ENCODE assay signal across 16 mouse cellular contexts in genomic region chr8:119948340-119948739, GRCm38 (mm10). TPM values are rescaled to one million over a fixed set of nuclear protein-coding genes. Genes with fewer than 3 reads are reported as not detected.
DNase-seq lines count a peak whose midpoint lies in the region; ATAC-seq and TF ChIP-seq lines count a peak whose summit lies in the region.
"Had no signal": no experiment of that assay in that cellular context is flagged by ENCODE, and none has a peak within 500 bp of the region (broad histone marks: within the 10 kb centered on the region; RNA-seq: fewer than 3 reads in every experiment).

No protein-coding gene starts in this region.

- H3K27me3 ChIP-seq in stomach, postnatal 0 days (ENCODE audit: control insufficient read depth, insufficient read depth, low read length), result no peaks in the 10 kb centered on the region
- H3K27me3 ChIP-seq: limb, embryonic 12.5 days; liver, embryonic 15.5 days had no signal

- H3K9me3 ChIP-seq in stomach, postnatal 0 days (ENCODE audit: control insufficient read depth, low read length), result no peaks in the 10 kb centered on the region
- H3K9me3 ChIP-seq: embryonic facial prominence, embryonic 10.5 days; limb, embryonic 12.5 days; liver, embryonic 15.5 days had no signal

- peak in 1 of 2 experiments; percentile 31 for DNase-seq in layer of hippocampus, adult 2 months (ENCODE audit: low spot score in 2 of 2)
- DNase-seq in layer of hippocampus, postnatal 10 days (ENCODE audit: low spot score in 2 of 2), result no peak
- DNase-seq in urinary bladder, postnatal 14 days (ENCODE audit: low spot score), result peak; percentile 35
- DNase-seq in urinary bladder, postnatal 10 days (ENCODE audit: low spot score), result no peak
- peak; percentile 68 to 74 for DNase-seq in adrenal gland, postnatal 36 days
- DNase-seq in stomach, postnatal 0 days (ENCODE audit: low spot score), result no peak
- DNase-seq in cerebellum, adult 11 months, result no peak
- no peak for DNase-seq in layer of hippocampus, postnatal 14 days (ENCODE audit: low spot score in 2 of 2)
- DNase-seq: cerebellum, adult 9-10 months; heart, postnatal 14 days; lung, postnatal 4 days; thymus, postnatal 25 days had no signal

- no peak overlapping the region for H3K4me3 ChIP-seq in layer of hippocampus, adult 2 months
- H3K4me3 ChIP-seq in stomach, postnatal 0 days (ENCODE audit: low read depth, low read length), result no peak overlapping the region
- H3K4me3 ChIP-seq: embryonic facial prominence, embryonic 10.5 days; limb, embryonic 12.5 days; liver, embryonic 15.5 days had no signal

- TF ChIP-seq EP300 in stomach, postnatal 0 days (optimal IDR thresholded peaks at IDR 0.05), result no peak

- no peak for ATAC-seq in stomach, postnatal 0 days (ENCODE audit: low FRiP score, low TSS enrichment)
- ATAC-seq: hindbrain, embryonic 16.5 days had no signal

- peak; percentile 43 for TF ChIP-seq CTCF in layer of hippocampus, adult 2 months (conservative IDR thresholded peaks at IDR 0.05)
- TF ChIP-seq CTCF in stomach, postnatal 0 days (IDR thresholded peaks at IDR 0.05; ENCODE audit: low read depth), result peak; percentile 44

- peaks cover 22% of the 10 kb centered on the region for H3K36me3 ChIP-seq in stomach, postnatal 0 days (ENCODE audit: control insufficient read depth, insufficient read depth, low read length)

- H3K4me2 ChIP-seq in stomach, postnatal 0 days (replicated peaks; ENCODE audit: low read depth), result no peak overlapping the region
- H3K4me2 ChIP-seq: limb, embryonic 12.5 days; liver, embryonic 15.5 days had no signal

- H3K27ac ChIP-seq in layer of hippocampus, adult 2 months, result no peak overlapping the region
- no peak overlapping the region for H3K27ac ChIP-seq in stomach, postnatal 0 days (replicated peaks)
- H3K27ac ChIP-seq: embryonic facial prominence, embryonic 10.5 days; liver, embryonic 15.5 days had no signal

- H3K4me1 ChIP-seq in stomach, postnatal 0 days (replicated peaks; ENCODE audit: control insufficient read depth, insufficient read depth), result no peaks in the 10 kb centered on the region
- H3K4me1 ChIP-seq: embryonic facial prominence, embryonic 10.5 days; liver, embryonic 15.5 days had no signal

- WGBS in stomach, postnatal 0 days, result 66% methylated on average over 15 of the region's 15 CpGs

- H3K9ac ChIP-seq in stomach, postnatal 0 days (ENCODE audit: low read length), result no peak overlapping the region
- H3K9ac ChIP-seq: limb, embryonic 12.5 days; liver, embryonic 15.5 days had no signal

RNA-seq across cellular contexts. Expression of gene Gm20388, which starts 37.7 kb away (rescaled TPM):
- 1 to 10 TPM; 2.2 to 7.6 TPM for total RNA-seq in layer of hippocampus, adult 2 months (2021)
- not detected for total RNA-seq in layer of hippocampus, postnatal 10 days (2021)
- 1 to 10 TPM; 2.4 to 7.4 TPM for total RNA-seq in adrenal gland, postnatal 36 days (2021)
- not detected in 2 replicates for polyA plus RNA-seq in stomach, postnatal 0 days (2015; fragmentation: Nextera tagmentation; extraction: Ambion mirVana)
- not detected for total RNA-seq in layer of hippocampus, postnatal 14 days (2021)
- polyA plus RNA-seq: limb, embryonic 12.5 days; liver, embryonic 15.5 days had no signal

RNA-seq across cellular contexts. Expression of gene Usp10, which starts 38.2 kb away (rescaled TPM):
- total RNA-seq in layer of hippocampus, adult 2 months (2021), result 10 to 100 TPM; 93.6 to 98.1 TPM
- total RNA-seq in layer of hippocampus, postnatal 10 days (2021), result 100 to 1,000 TPM in 1 of 2 experiments, 10 to 100 TPM in 1; 94.9 to 104 TPM
- 100 to 1,000 TPM; 100 to 113 TPM for total RNA-seq in adrenal gland, postnatal 36 days (2021)
- 54.5 and 57.2 TPM in 2 replicates for polyA plus RNA-seq in stomach, postnatal 0 days (2015; fragmentation: Nextera tagmentation; extraction: Ambion mirVana)
- total RNA-seq in layer of hippocampus, postnatal 14 days (2021), result 10 to 100 TPM; 86.7 to 93.0 TPM

RNA-seq across cellular contexts. Expression of gene Crispld2, which starts 43.9 kb away (rescaled TPM):
- total RNA-seq in layer of hippocampus, adult 2 months (2021), result 1 to 10 TPM; 2.0 to 2.5 TPM
- total RNA-seq in layer of hippocampus, postnatal 10 days (2021), result 1 to 10 TPM; 2.2 to 2.9 TPM
- 10 to 100 TPM in 1 of 2 experiments, 1 to 10 TPM in 1; 7.8 to 19.4 TPM for total RNA-seq in adrenal gland, postnatal 36 days (2021)
- polyA plus RNA-seq in stomach, postnatal 0 days (2015; fragmentation: Nextera tagmentation; extraction: Ambion mirVana), result 29.2 and 29.6 TPM in 2 replicates
- total RNA-seq in layer of hippocampus, postnatal 14 days (2021), result 1 to 10 TPM; 1.6 to 2.1 TPM

Comparison
In these comparisons a context has a peak if more than half of its experiments do, and no peak if none do; other contexts are left out.
1. DNase-seq: peak in urinary bladder, postnatal 14 days (single experiment) and adrenal gland, postnatal 36 days (2 of 2); none in layer of hippocampus, postnatal 10 days (0 of 2), urinary bladder, postnatal 10 days (single experiment), stomach, postnatal 0 days (single experiment), cerebellum, adult 11 months (single experiment) and layer of hippocampus, postnatal 14 days (0 of 2).